Mouse (Mus musculus): Measurements from ENCODE around the gene Glp2r. TPM values are rescaled to one million over a fixed set of nuclear protein-coding genes. Genes with fewer than 3 reads are reported as not detected.
A peak's percentile ranks its signal among the peaks of the same experiment; 100 is the strongest.

Glp2r gene
- polyA plus RNA-seq, 1 experiment from 2014 or later, result not detected

DNA sequence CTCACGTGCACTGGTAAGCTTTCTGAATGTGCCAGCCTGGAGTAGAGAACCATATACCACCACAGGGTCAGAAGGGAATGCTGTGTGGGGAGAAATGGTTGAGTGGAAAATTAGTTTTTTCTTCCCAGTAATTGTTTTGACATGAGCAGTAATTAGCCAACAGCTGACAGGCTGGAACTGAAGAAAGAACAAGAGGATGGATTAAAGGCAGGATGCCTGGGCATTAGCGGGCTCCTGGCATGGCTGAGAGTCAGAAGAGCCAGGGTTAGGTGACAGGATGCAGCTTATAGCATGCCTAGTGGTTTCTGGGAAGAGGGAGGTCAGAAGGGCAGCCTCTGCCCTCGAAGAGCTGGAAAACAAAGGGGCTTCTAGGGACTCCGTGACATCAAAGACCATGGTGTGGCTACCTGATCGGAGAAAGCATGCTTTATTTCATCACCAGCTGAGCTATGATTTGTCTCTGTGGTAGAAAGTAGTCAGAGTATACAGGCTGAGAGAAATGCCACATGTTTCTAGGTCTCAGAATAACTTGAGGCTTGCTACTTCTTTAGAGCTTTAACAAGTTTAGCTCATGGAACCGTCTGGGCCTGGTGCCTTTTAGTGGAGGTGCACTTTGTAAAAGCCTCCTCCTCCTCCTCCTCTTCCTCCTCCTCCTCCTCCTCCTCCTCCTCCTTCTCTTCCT, 133.9 kb downstream of the Glp2r start:
- H3K27ac ChIP-seq, result no peak overlapping the region
- no peaks in the 10 kb centered on the region for H3K36me3 ChIP-seq (ENCODE audit: insufficient read depth, low read length)
- H3K9me3 ChIP-seq (replicated peaks; ENCODE audit: low read length), result no peaks in the 10 kb centered on the region
- no peak overlapping the region for H3K9ac ChIP-seq (ENCODE audit: low read depth, low read length)
- H3K4me3 ChIP-seq (replicated peaks; ENCODE audit: low read depth, low read length), result no peak overlapping the region
- no peak for TF ChIP-seq CTCF (IDR thresholded peaks at IDR 0.05; ENCODE audit: low read depth)
- H3K4me1 ChIP-seq (replicated peaks; ENCODE audit: insufficient read depth, low read length), result no peaks in the 10 kb centered on the region
- ATAC-seq (replicated peaks; ENCODE audit: low FRiP score, low read depth) (no peak), DNase-seq (ENCODE audit: low spot score) (no peak)
- no peaks in the 10 kb centered on the region for H3K27me3 ChIP-seq (ENCODE audit: insufficient read depth, low read length)
- H3K4me2 ChIP-seq (ENCODE audit: low read length), result no peak overlapping the region
- 61% methylated on average over 6 of the region's 6 CpGs for WGBS

- no peak overlapping the region for H3K4me3 ChIP-seq (replicated peaks; ENCODE audit: low read depth, low read length)
- no peak overlapping the region for H3K27ac ChIP-seq
- H3K4me2 ChIP-seq (ENCODE audit: low read length), result no peak overlapping the region
- no peaks in the 10 kb centered on the region for H3K9me3 ChIP-seq (replicated peaks; ENCODE audit: low read length)
- no peak for TF ChIP-seq CTCF (IDR thresholded peaks at IDR 0.05; ENCODE audit: low read depth)
- ATAC-seq (replicated peaks; ENCODE audit: low FRiP score, low read depth) (no peak), DNase-seq (ENCODE audit: low spot score) (no peak)
- H3K36me3 ChIP-seq (ENCODE audit: insufficient read depth, low read length), result no peaks in the 10 kb centered on the region
- H3K27me3 ChIP-seq (ENCODE audit: insufficient read depth, low read length), result no peaks in the 10 kb centered on the region
- H3K9ac ChIP-seq (ENCODE audit: low read depth, low read length), result no peak overlapping the region
- no peaks in the 10 kb centered on the region for H3K4me1 ChIP-seq (replicated peaks; ENCODE audit: insufficient read depth, low read length)
- 45% methylated on average over 4 of the region's 4 CpGs for WGBS
Measured at GRCm38 (mm10) chr11:67636201-67636600, 134.8 kb downstream of the Glp2r start.

- no peak for DNase-seq (ENCODE audit: low spot score)
- no peak overlapping the region for H3K9ac ChIP-seq (ENCODE audit: low read depth, low read length)
- H3K27me3 ChIP-seq (ENCODE audit: insufficient read depth, low read length), result no peaks in the 10 kb centered on the region
- H3K4me2 ChIP-seq (ENCODE audit: low read length), result no peak overlapping the region
- no peak for ATAC-seq (replicated peaks; ENCODE audit: low FRiP score, low read depth)
- no peaks in the 10 kb centered on the region for H3K9me3 ChIP-seq (replicated peaks; ENCODE audit: low read length)
- 43% methylated on average over 3 of the region's 3 CpGs for WGBS
- no peaks in the 10 kb centered on the region for H3K4me1 ChIP-seq (replicated peaks; ENCODE audit: insufficient read depth, low read length)
- no peaks in the 10 kb centered on the region for H3K36me3 ChIP-seq (ENCODE audit: insufficient read depth, low read length)
- H3K4me3 ChIP-seq (replicated peaks; ENCODE audit: low read depth, low read length), result no peak overlapping the region
- no peak overlapping the region for H3K27ac ChIP-seq
- TF ChIP-seq CTCF (IDR thresholded peaks at IDR 0.05; ENCODE audit: low read depth), result no peak
Measured at GRCm38 (mm10) chr11:67633620-67634229, 137.2 kb downstream of the Glp2r start.

DNA sequence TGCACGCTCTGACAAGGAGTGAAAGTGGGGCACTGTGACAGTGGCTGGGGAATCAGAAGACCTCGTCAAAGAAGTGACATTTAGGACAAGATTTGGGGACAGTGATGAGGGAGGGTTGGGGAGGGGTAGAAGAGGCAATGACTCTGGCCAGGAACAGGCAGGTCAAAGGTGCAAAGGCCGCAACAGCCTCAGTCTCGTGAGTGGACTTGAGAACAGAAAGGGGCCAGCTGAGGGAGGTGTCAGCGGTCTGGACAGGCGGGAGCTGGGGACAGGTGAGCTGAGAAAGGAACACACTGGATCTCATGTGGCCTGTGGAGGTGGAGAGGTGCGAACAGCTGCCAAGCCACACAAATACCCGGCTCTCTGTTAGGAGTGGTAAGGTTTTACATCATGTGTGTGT, 138.0 kb downstream of the Glp2r start:
- WGBS, result 74% methylated on average over 8 of the region's 8 CpGs
- no peak for TF ChIP-seq CTCF (IDR thresholded peaks at IDR 0.05; ENCODE audit: low read depth)
- ATAC-seq (replicated peaks; ENCODE audit: low FRiP score, low read depth), result no peak
- no peaks in the 10 kb centered on the region for H3K36me3 ChIP-seq (ENCODE audit: insufficient read depth, low read length)
- H3K27ac ChIP-seq, result no peak overlapping the region
- H3K4me2 ChIP-seq (ENCODE audit: low read length), result no peak overlapping the region
- no peak overlapping the region for H3K9ac ChIP-seq (ENCODE audit: low read depth, low read length)
- no peak overlapping the region for H3K4me3 ChIP-seq (replicated peaks; ENCODE audit: low read depth, low read length)
- H3K27me3 ChIP-seq (ENCODE audit: insufficient read depth, low read length), result no peaks in the 10 kb centered on the region
- no peaks in the 10 kb centered on the region for H3K9me3 ChIP-seq (replicated peaks; ENCODE audit: low read length)
- no peaks in the 10 kb centered on the region for H3K4me1 ChIP-seq (replicated peaks; ENCODE audit: insufficient read depth, low read length)
- DNase-seq (ENCODE audit: low spot score), result no peak

GRCm38 (mm10) chr11:67628522-67628921, 142.4 kb downstream of the Glp2r start:
- no peaks in the 10 kb centered on the region for H3K9me3 ChIP-seq (replicated peaks; ENCODE audit: low read length)
- WGBS, result 40% methylated on average over 2 of the region's 2 CpGs

DNA sequence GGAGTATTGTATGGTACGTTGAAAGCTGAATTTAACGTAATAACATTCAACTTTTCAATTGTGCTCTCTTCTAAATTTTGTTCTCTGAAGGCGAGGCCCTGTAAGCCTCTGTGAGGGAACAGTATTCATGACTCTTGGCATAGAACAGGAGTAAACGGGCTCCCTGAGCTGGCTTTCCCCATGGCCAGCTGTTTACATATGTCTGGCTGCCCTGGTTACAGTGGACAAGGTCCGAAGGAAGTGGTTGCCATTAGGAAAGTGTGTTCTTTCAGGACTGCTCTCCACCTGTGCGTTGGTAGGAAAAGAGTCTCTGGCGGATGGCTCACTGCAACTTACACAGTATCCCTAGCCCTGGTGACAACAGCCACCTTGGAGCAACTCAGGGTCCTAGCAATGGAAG, 143.8 kb downstream of the Glp2r start:
- ATAC-seq (replicated peaks; ENCODE audit: low FRiP score, low read depth), result no peak
- no peak overlapping the region for H3K4me3 ChIP-seq (replicated peaks; ENCODE audit: low read depth, low read length)
- TF ChIP-seq CTCF (IDR thresholded peaks at IDR 0.05; ENCODE audit: low read depth), result no peak
- H3K36me3 ChIP-seq (ENCODE audit: insufficient read depth, low read length), result no peaks in the 10 kb centered on the region
- H3K4me2 ChIP-seq (ENCODE audit: low read length), result no peak overlapping the region
- H3K9ac ChIP-seq (ENCODE audit: low read depth, low read length), result no peak overlapping the region
- no peak for DNase-seq (ENCODE audit: low spot score)
- no peak overlapping the region for H3K27ac ChIP-seq
- no peaks in the 10 kb centered on the region for H3K27me3 ChIP-seq (ENCODE audit: insufficient read depth, low read length)
- no peaks in the 10 kb centered on the region for H3K9me3 ChIP-seq (replicated peaks; ENCODE audit: low read length)
- WGBS, result 89% methylated on average over 7 of the region's 7 CpGs
- no peaks in the 10 kb centered on the region for H3K4me1 ChIP-seq (replicated peaks; ENCODE audit: insufficient read depth, low read length)

More at GRCm38 (mm10) chr11:67628522-67628921, 142.4 kb downstream of the Glp2r start:
- Histone ChIP-seq H3K4me1 (replicated peaks; ENCODE audit: insufficient read depth, low read length) (no peaks in the 10 kb centered on the region), H3K27ac (no peak overlapping the region), H3K9ac (ENCODE audit: low read depth, low read length) (no peak overlapping the region), H3K27me3 (ENCODE audit: insufficient read depth, low read length) (no peaks in the 10 kb centered on the region), H3K36me3 (ENCODE audit: insufficient read depth, low read length) (no peaks in the 10 kb centered on the region), H3K4me3 (replicated peaks; ENCODE audit: low read depth, low read length) (no peak overlapping the region), H3K4me2 (ENCODE audit: low read length) (no peak overlapping the region)
- DNase-seq (ENCODE audit: low spot score) (no peak), ATAC-seq (replicated peaks; ENCODE audit: low FRiP score, low read depth) (peak; percentile 54)
- no peak for TF ChIP-seq CTCF (IDR thresholded peaks at IDR 0.05; ENCODE audit: low read depth)

All from kidney, postnatal 0 days (tissue).